Mouse (Mus musculus): Measurements from ENCODE around the gene Nfia.

Nfia gene

GRCm38 (mm10) chr4:97947484-97947883 lies 174.9 kb downstream of the Nfia start:
- no peak for DNase-seq (ENCODE audit: low spot score in 2 of 2)

DNA sequence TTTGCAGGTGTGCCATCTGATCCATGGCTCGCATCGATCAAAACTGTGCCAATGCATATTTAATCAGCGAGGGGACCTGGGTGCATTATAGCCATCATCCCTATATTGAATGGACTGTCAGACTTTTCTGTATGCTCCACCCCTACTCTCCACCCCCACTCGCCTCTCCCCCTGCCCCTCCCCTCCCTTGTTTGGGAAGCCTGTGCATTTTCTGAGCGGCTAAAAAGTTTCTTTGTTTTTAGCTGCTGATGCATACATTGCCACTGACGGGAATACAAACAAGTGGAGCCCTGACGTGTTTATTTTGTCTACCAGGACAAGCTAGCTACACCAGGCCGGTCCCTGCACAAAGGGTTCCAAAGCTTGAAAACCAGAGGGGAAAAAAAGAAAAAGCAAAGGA lies 175.7 kb downstream of the Nfia start:
- no peak for DNase-seq (ENCODE audit: low spot score in 2 of 2)

DNA sequence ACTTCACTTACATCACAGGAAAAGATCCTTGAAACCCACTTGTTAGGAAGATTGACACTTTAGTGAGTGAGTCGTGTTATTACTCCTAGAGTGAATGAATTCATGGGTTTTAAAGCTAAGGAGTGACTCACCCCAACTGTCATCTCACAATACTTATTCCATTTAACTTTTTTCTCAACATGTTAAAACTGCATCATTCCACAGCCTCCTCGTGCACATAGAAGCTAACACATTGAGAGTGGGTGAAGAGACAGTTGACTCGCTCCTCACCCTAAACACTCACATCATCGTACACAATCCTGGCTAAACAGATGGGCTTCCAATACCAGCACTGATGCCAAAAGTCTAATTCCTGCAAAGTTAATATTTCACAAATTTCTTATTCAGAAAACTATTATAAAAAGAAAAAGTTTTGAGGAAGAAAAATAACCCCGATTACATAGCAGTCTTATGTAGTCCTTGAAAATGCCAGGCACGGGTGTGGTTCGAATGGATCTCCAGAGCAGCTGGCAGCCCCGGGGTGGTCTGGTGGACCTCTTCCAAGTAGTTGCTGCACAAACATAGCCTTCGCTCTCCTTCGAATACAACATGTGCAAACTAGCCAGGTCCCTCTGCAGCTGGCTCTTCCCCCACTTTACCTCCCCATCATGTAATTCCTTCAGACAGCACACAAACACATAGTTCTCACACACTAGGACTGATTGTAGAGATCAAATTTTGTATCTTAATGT lies 178.0 kb downstream of the Nfia start:
- DNase-seq (ENCODE audit: low spot score in 2 of 2): no peak

DNA sequence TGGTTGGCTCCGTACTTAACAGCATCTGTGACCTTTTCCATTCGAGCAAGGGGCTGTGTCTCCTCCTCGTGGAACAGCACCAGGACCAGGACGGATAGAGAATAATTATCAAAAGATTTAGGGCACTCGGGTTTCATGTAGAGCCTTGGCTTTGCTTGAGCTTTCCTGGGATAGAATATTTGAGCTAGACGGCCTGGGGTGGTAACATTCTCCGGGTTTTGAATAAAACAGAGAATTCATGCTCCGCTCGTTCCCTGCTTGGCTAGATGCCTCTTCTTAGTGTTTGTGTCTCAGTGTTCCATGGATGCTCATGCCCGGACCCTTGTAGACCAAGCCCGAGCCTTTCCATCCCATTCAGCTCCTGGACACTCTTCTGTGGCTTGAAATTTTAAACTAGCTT lies 181.4 kb downstream of the Nfia start:
- DNase-seq (ENCODE audit: low spot score in 2 of 2): no peak

- DNase-seq (ENCODE audit: low spot score in 2 of 2): no peak
Measured at GRCm38 (mm10) chr4:97958121-97958520, 185.6 kb downstream of the Nfia start.

DNA sequence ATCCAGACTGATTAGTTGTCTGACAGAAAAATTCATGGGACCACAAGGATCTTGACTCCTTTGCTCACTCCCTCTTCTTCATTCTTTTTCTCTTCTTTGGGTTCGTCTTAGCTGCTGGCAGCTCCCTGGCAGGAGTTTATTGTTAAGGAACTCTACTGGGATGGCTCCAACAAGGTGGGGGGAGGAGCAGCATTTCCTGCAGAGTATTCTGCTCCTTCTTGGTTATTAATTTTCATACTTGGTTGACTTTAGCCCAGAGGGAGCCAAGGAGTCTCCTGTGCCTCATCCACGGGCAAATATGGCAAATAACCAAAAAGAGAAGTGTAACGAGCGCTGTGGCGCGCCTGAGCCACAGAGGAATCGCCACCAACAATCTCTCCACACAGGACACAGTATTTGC lies 190.3 kb downstream of the Nfia start:
- no peak for DNase-seq (ENCODE audit: low spot score in 2 of 2)

DNA sequence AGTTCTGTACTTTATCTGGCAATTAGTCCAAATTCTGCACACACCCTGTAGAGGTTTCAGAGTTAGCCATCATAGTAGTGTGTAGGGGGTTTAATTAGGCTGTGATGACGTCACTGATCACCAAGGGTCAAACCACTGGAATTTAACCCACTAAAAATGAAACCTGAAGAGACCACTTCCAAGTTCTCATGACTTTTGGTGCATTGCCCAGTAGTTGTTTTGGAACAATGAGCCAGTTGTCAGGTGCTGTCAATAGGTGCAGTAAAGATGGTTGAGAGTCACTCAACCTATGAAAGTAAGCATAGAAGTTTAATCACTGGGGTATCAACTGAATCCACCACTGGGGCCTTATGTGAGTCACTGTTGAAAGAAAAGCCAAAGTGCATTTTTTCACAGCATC lies 191.4 kb downstream of the Nfia start:
- DNase-seq (ENCODE audit: low spot score in 2 of 2): no peak

GRCm38 (mm10) chr4:97968786-97969348 lies 196.3 kb downstream of the Nfia start:
- no peak for DNase-seq (ENCODE audit: low spot score in 2 of 2)

DNA sequence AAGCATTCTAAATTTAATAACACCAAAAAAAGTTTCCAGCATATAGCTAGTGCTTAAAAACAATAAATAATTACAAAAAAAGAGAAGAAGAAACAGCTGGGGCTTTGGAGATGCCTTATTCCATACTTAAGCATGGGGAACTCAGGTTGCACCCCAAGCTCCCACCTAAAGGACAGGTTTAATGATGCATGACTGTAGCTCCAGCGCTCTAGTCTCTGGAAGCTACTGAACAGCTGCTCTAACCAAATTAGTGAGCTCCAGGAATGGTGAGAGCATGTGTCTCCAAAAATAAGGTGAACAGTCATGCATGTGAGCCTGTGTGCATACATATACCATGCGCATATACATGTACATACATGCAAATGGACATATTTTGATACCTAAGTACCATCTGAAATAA lies 200.5 kb downstream of the Nfia start:
- DNase-seq (ENCODE audit: low spot score in 2 of 2): no peak

- no peak for DNase-seq (ENCODE audit: low spot score in 2 of 2)
Measured at GRCm38 (mm10) chr4:97974037-97974436, 201.5 kb downstream of the Nfia start.

DNA sequence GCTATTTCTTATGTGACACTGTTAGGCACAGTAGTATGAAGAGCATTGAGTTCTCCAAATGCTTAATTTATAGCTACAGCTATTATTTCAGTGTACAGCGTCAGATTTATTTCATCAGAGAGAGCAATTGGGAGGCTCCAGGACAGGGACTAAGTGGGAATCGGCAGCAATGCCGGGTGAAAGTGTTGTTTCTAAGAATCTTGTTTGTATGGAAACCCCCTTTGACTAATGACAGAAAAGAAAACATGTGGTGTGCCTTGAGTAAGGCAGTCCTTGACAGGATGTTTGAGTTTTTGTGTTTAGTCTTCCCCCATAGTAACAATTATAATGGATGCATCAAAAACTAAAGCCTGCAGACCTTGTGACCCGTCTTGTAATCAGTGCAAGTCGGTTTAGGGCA lies 204.4 kb downstream of the Nfia start:
- no peak for DNase-seq (ENCODE audit: low spot score in 2 of 2)

GRCm38 (mm10) chr4:97984361-97984760 lies 211.8 kb downstream of the Nfia start:
- no peak for DNase-seq (ENCODE audit: low spot score in 2 of 2)

DNA sequence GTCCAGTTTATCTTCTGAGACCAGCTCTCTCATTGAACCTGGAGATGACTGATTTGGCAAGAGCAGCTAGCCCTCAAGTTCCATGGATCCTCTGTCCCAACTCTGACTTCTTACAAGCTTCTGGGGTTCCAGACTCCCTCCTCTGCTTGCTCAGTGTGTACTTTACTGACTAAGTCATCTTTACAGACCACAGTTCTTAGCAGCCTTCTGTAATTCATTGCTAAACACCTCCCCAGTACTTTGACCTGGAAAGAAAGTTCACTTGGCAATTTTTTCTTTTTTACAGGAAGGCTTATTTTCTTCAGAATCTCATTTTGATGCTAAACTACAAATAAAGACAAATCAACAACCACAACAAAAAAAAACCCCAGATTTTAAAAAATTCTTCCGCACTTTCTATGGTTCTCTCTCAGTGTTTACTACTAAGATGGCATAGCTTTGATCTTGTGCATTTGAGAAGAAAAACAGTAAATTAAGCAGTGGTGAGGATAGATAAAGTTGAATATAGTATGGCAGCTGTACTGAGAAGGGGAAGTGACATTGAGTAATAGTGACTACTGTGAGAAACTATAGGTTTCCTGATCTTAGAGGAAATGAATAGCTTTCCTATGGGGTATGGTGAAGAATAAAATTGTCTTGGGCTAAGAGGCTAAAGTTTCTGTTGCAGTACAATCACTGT lies 213.7 kb downstream of the Nfia start:
- no peak for DNase-seq (ENCODE audit: low spot score in 2 of 2)

DNA sequence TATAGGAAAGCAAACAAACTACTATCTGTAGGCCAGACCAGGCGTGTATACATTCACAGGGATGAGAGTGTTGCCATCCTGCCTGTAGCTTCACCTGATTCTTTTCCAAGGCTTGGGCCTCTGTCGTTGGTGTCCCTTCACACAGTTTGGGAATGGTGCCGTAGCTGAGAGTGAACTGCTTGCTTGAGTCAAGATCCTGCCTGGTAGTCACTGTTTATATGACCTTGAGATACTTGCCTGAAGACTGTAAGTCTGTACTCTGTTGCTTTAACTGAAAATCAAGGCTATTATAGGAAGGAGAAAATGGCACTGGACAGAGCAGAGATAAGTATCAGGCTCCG lies 214.2 kb downstream of the Nfia start:
- no peak for DNase-seq (ENCODE audit: low spot score in 2 of 2)

DNA sequence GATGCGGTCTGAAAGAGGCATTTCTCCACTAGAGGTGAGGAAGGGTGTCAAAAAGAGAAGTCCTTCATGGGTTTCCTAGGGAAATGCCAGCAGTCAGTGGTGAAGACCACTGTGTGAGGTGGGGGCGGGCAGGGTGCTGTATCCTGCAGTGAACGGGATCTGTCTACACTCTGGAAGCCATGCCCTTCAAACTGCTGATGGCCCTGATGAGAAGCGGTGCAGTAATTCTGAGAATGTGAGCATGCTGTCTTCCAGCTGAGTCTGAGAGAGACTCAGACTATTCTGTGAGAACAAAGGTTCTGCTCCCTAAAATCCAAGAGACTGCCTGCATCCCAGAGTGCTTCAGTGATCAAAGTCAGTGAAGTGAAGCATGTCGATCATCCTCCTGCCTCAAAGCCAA lies 216.2 kb downstream of the Nfia start:
- no peak for DNase-seq (ENCODE audit: low spot score in 2 of 2)

- no peak for DNase-seq (ENCODE audit: low spot score in 2 of 2)
Measured at GRCm38 (mm10) chr4:97990431-97990830, 217.9 kb downstream of the Nfia start.

GRCm38 (mm10) chr4:97991395-97991794 lies 218.9 kb downstream of the Nfia start:
- DNase-seq (ENCODE audit: low spot score in 2 of 2): no peak

DNA sequence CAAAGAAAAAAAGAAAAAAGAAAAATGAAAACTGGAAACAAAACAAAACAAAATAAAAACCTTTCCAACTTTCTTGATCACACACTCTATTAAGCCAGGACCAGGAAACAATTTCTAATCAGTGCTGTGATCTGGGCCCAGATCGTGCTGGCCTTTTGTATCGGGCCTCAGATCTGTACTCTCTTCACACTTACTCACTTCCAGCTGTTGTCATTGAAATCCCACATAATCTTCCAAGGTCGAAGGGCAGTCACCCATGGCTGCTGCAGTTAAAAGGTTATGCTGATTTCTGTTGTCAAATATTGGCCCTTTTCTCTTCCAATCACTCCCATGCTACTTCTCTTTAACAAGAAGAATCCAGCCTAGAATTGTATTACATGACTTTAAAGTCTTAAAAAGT lies 219.3 kb downstream of the Nfia start:
- DNase-seq (ENCODE audit: low spot score in 2 of 2): no peak

GRCm38 (mm10) chr4:97995911-97996712 lies 223.6 kb downstream of the Nfia start:
- DNase-seq (ENCODE audit: low spot score in 2 of 2): no peak

- DNase-seq (ENCODE audit: low spot score in 2 of 2): no peak
Measured at GRCm38 (mm10) chr4:97997151-97997817, 224.8 kb downstream of the Nfia start.

- DNase-seq (ENCODE audit: low spot score in 2 of 2): no peak
Measured at GRCm38 (mm10) chr4:98002206-98002605, 229.7 kb downstream of the Nfia start.

Data from frontal cortex, postnatal 10 days (tissue).